Mouse (Mus musculus): ENCODE results near the gene Dmkn. TPM values are rescaled to one million over a fixed set of nuclear protein-coding genes. Genes with fewer than 3 reads are reported as not detected.
"Not testable (repeated sequence)": the region's sequence is repeated elsewhere in the genome, so short reads cannot be mapped to it uniquely, and the experiment has no call there.

Gene Dmkn
- polyA plus RNA-seq, 1 experiment from 2014 or later: 12.7 TPM

- peak; percentile 16 for DNase-seq (ENCODE audit: low spot score)
Measured at GRCm38 (mm10) chr7:30811757-30812290, 48.3 kb downstream of the Dmkn start.

- DNase-seq (ENCODE audit: low spot score): peak; percentile 19
Measured at GRCm38 (mm10) chr7:30812291-30812807, 48.8 kb downstream of the Dmkn start.

- DNase-seq (ENCODE audit: low spot score): no peak
Measured at GRCm38 (mm10) chr7:30820131-30820530, 56.6 kb downstream of the Dmkn start.

GRCm38 (mm10) chr7:30820854-30821445 lies 57.4 kb downstream of the Dmkn start:
- peak; percentile 58 for DNase-seq (ENCODE audit: low spot score)

GRCm38 (mm10) chr7:30821532-30821931 lies 58.0 kb downstream of the Dmkn start:
- no peak for DNase-seq (ENCODE audit: low spot score)

- DNase-seq (ENCODE audit: low spot score): no peak
Measured at GRCm38 (mm10) chr7:30823675-30824074, 60.1 kb downstream of the Dmkn start, which contains the start of gene Ffar2. Gene Ffar2 (minus strand): TSS chr7:30823775.

GRCm38 (mm10) chr7:30824306-30824705 lies 60.8 kb downstream of the Dmkn start:
- no peak for DNase-seq (ENCODE audit: low spot score)

- no peak for DNase-seq (ENCODE audit: low spot score)
Measured at GRCm38 (mm10) chr7:30826660-30827059, 63.1 kb downstream of the Dmkn start.

GRCm38 (mm10) chr7:30828871-30829270 lies 65.3 kb downstream of the Dmkn start:
- DNase-seq (ENCODE audit: low spot score): not testable (repeated sequence)

- DNase-seq (ENCODE audit: low spot score): no peak
Measured at GRCm38 (mm10) chr7:30829428-30829827, 65.9 kb downstream of the Dmkn start.

Other genes with a start within 250 kb of the Dmkn start
- 3.6 and 4.6 TPM in 2 replicates for gene Arhgap33, start 228.7 kb upstream of the Dmkn start, polyA plus RNA-seq (2015; fragmentation: Nextera tagmentation; extraction: Ambion mirVana)
- gene Hspb6, start 211.6 kb upstream of the Dmkn start, polyA plus RNA-seq (2015; fragmentation: Nextera tagmentation; extraction: Ambion mirVana): 6.9 and 7.5 TPM in 2 replicates
- 3.6 and 5.2 TPM in 2 replicates for gene Proser3, start 211.5 kb upstream of the Dmkn start, polyA plus RNA-seq (2015; fragmentation: Nextera tagmentation; extraction: Ambion mirVana)
- 91.1 and 96.6 TPM in 2 replicates for gene Lin37, start 203.9 kb upstream of the Dmkn start, polyA plus RNA-seq (2015; fragmentation: Nextera tagmentation; extraction: Ambion mirVana)
- gene U2af1l4, start 200.5 kb upstream of the Dmkn start, polyA plus RNA-seq (2015; fragmentation: Nextera tagmentation; extraction: Ambion mirVana): 101 and 112 TPM in 2 replicates
- 8.4 and 9.8 TPM in 2 replicates for gene Gm49396, start 200.4 kb upstream of the Dmkn start, polyA plus RNA-seq (2015; fragmentation: Nextera tagmentation; extraction: Ambion mirVana)
- 203 and 204 TPM in 2 replicates for gene Psenen, start 200.1 kb upstream of the Dmkn start, polyA plus RNA-seq (2015; fragmentation: Nextera tagmentation; extraction: Ambion mirVana)
- gene Igflr1, start 198.3 kb upstream of the Dmkn start, polyA plus RNA-seq (2015; fragmentation: Nextera tagmentation; extraction: Ambion mirVana): 4.0 and 7.8 TPM in 2 replicates
- 7.2 and 9.3 TPM in 2 replicates for gene Kmt2b, start 175.0 kb upstream of the Dmkn start, polyA plus RNA-seq (2015; fragmentation: Nextera tagmentation; extraction: Ambion mirVana)
- gene Zbtb32, start 164.8 kb upstream of the Dmkn start, polyA plus RNA-seq (2015; fragmentation: Nextera tagmentation; extraction: Ambion mirVana): 0.31 and 0.32 TPM in 2 replicates
- 0.75 and 0.90 TPM in 2 replicates for gene Upk1a, start 150.9 kb upstream of the Dmkn start, polyA plus RNA-seq (2015; fragmentation: Nextera tagmentation; extraction: Ambion mirVana)
- 989 and 1,078 TPM in 2 replicates for gene Cox6b1, start 137.6 kb upstream of the Dmkn start, polyA plus RNA-seq (2015; fragmentation: Nextera tagmentation; extraction: Ambion mirVana)
- gene Etv2, start 127.9 kb upstream of the Dmkn start, polyA plus RNA-seq (2015; fragmentation: Nextera tagmentation; extraction: Ambion mirVana): not detected in 2 replicates
- gene Rbm42, start 113.4 kb upstream of the Dmkn start, polyA plus RNA-seq (2015; fragmentation: Nextera tagmentation; extraction: Ambion mirVana): 151 and 153 TPM in 2 replicates
- gene Haus5, start 98.8 kb upstream of the Dmkn start, polyA plus RNA-seq (2015; fragmentation: Nextera tagmentation; extraction: Ambion mirVana): 50.2 and 51.0 TPM in 2 replicates
- gene Pmis2, start 92.2 kb upstream of the Dmkn start, polyA plus RNA-seq (2015; fragmentation: Nextera tagmentation; extraction: Ambion mirVana): not detected in 2 replicates
- 0.81 and 1.2 TPM in 2 replicates for gene 2200002J24Rik, start 64.8 kb upstream of the Dmkn start, polyA plus RNA-seq (2015; fragmentation: Nextera tagmentation; extraction: Ambion mirVana)
- 1.4 and 1.5 TPM in 2 replicates for gene Atp4a, start 51.5 kb upstream of the Dmkn start, polyA plus RNA-seq (2015; fragmentation: Nextera tagmentation; extraction: Ambion mirVana)
- 173 and 184 TPM in 2 replicates for gene Tmem147, start 34.2 kb upstream of the Dmkn start, polyA plus RNA-seq (2015; fragmentation: Nextera tagmentation; extraction: Ambion mirVana)
- gene Gapdhs, start 20.1 kb upstream of the Dmkn start, polyA plus RNA-seq (2015; fragmentation: Nextera tagmentation; extraction: Ambion mirVana): 0.43 TPM in 1 of 2 replicates, not detected in the other
- 2.0 and 4.1 TPM in 2 replicates for gene Sbsn, start 12.3 kb upstream of the Dmkn start, polyA plus RNA-seq (2015; fragmentation: Nextera tagmentation; extraction: Ambion mirVana)
- gene Krtdap, start 24.1 kb downstream of the Dmkn start, polyA plus RNA-seq (2015; fragmentation: Nextera tagmentation; extraction: Ambion mirVana): 36.0 and 39.0 TPM in 2 replicates
- 0.95 and 1.5 TPM in 2 replicates for gene Ffar2, start 60.0 kb downstream of the Dmkn start, polyA plus RNA-seq (2015; fragmentation: Nextera tagmentation; extraction: Ambion mirVana)
- gene Ffar3, start 92.4 kb downstream of the Dmkn start, polyA plus RNA-seq (2015; fragmentation: Nextera tagmentation; extraction: Ambion mirVana): 0.10 TPM in 1 of 2 replicates, not detected in the other
- gene Ffar1, start 97.8 kb downstream of the Dmkn start, polyA plus RNA-seq (2015; fragmentation: Nextera tagmentation; extraction: Ambion mirVana): not detected in 2 replicates
- 0.40 and 0.99 TPM in 2 replicates for gene Cd22, start 116.6 kb downstream of the Dmkn start, polyA plus RNA-seq (2015; fragmentation: Nextera tagmentation; extraction: Ambion mirVana)
- 0.42 and 0.46 TPM in 2 replicates for gene Mag, start 151.1 kb downstream of the Dmkn start, polyA plus RNA-seq (2015; fragmentation: Nextera tagmentation; extraction: Ambion mirVana)
- 2.1 TPM in 2 replicates for gene Hamp2, start 160.9 kb downstream of the Dmkn start, polyA plus RNA-seq (2015; fragmentation: Nextera tagmentation; extraction: Ambion mirVana)
- gene Hamp, start 180.3 kb downstream of the Dmkn start, polyA plus RNA-seq (2015; fragmentation: Nextera tagmentation; extraction: Ambion mirVana): 2.4 and 2.9 TPM in 2 replicates
- 20.7 and 23.6 TPM in 2 replicates for gene Usf2, start 193.0 kb downstream of the Dmkn start, polyA plus RNA-seq (2015; fragmentation: Nextera tagmentation; extraction: Ambion mirVana)
- 12.7 and 13.8 TPM in 2 replicates for gene Lsr, start 209.7 kb downstream of the Dmkn start, polyA plus RNA-seq (2015; fragmentation: Nextera tagmentation; extraction: Ambion mirVana)
- gene Fam187b, start 210.0 kb downstream of the Dmkn start, polyA plus RNA-seq (2015; fragmentation: Nextera tagmentation; extraction: Ambion mirVana): 1.3 and 1.6 TPM in 2 replicates

Measured in thymus, postnatal 0 days (tissue).